Mouse (Mus musculus) monocyte, adult 59 days (primary cell): Measurements from ENCODE around the gene Wfikkn2. TPM values are rescaled to one million over a fixed set of nuclear protein-coding genes. Genes with fewer than 3 reads are reported as not detected.

ENCODE experiments used
- total RNA-seq, 2 experiments: library from RNA; stranded (reverse); gene quantifications; one replicate each; pipeline ENCODE4 v1.2.4; 2023

The Wfikkn2 gene
- under 1 TPM in 1 of 2 experiments, not detected in 1; 0.13 TPM for total RNA-seq

GRCm38 (mm10) chr11:94245955-94246788 is at the start of gene Wfikkn2:
Wfikkn2 (minus strand) TSS chr11:94246005.

GRCm38 (mm10) chr11:94281199-94282181 is 35.7 kb upstream of the Wfikkn2 start, which contains the start of gene Gm21885:
Gm21885 (plus strand) TSS chr11:94281873.

GRCm38 (mm10) chr11:94211124-94211603 is 34.6 kb downstream of the Wfikkn2 start, which contains the start of gene Tob1:
Tob1 (plus strand) TSS chr11:94211454.

Other genes with a start within 250 kb of the Wfikkn2 start
- 100 to 1,000 TPM; 149 to 199 TPM for gene Spag9, start 249.9 kb downstream of the Wfikkn2 start, total RNA-seq
- gene Tob1, start 34.6 kb downstream of the Wfikkn2 start, total RNA-seq = 10 to 100 TPM; 35.8 to 38.3 TPM
- not detected for gene Gm21885, start 35.9 kb upstream of the Wfikkn2 start, total RNA-seq
- 10 to 100 TPM; 58.5 to 64.9 TPM for gene Luc7l3, start 76.0 kb upstream of the Wfikkn2 start, total RNA-seq
- 10 to 100 TPM; 43.6 to 52.1 TPM for gene Ankrd40, start 82.0 kb upstream of the Wfikkn2 start, total RNA-seq
- 100 to 1,000 TPM in 1 of 2 experiments, 10 to 100 TPM in 1; 91.5 to 104 TPM for gene Abcc3, start 147.0 kb upstream of the Wfikkn2 start, total RNA-seq
- gene Cacna1g, start 228.2 kb upstream of the Wfikkn2 start, total RNA-seq = not detected
- gene Spata20, start 240.2 kb upstream of the Wfikkn2 start, total RNA-seq = not detected